Mouse (Mus musculus): ENCODE measurements around the gene Atraid.

The Atraid gene

GRCm38 (mm10) chr5:31054261-31055215, 6.4 kb downstream of the Atraid start, which contains the start of gene Cad:
Gene Cad (plus strand): TSS chr5:31054780.
- DNase-seq (ENCODE audit: low spot score in 2 of 2): peak; percentile 91 to 94

- DNase-seq (ENCODE audit: low spot score in 2 of 2): no peak
Measured at GRCm38 (mm10) chr5:31055216-31056140, 7.4 kb downstream of the Atraid start.

- DNase-seq (ENCODE audit: low spot score in 2 of 2): no peak
Measured at GRCm38 (mm10) chr5:31069810-31070209, 21.7 kb downstream of the Atraid start.

- DNase-seq (ENCODE audit: low spot score in 2 of 2): no peak
Measured at GRCm38 (mm10) chr5:31071059-31071458, 22.9 kb downstream of the Atraid start.

- no peak for DNase-seq (ENCODE audit: low spot score in 2 of 2)
Measured at GRCm38 (mm10) chr5:31071821-31072220, 23.7 kb downstream of the Atraid start.

- DNase-seq (ENCODE audit: low spot score in 2 of 2): no peak
Measured at GRCm38 (mm10) chr5:31073176-31073575, 25.1 kb downstream of the Atraid start.

- no peak for DNase-seq (ENCODE audit: low spot score in 2 of 2)
Measured at GRCm38 (mm10) chr5:31076346-31076745, 28.2 kb downstream of the Atraid start.

GRCm38 (mm10) chr5:31080059-31080794, 32.1 kb downstream of the Atraid start:
- DNase-seq (ENCODE audit: low spot score in 2 of 2): peak; percentile 64 to 79

GRCm38 (mm10) chr5:31080795-31081164, 32.7 kb downstream of the Atraid start:
- DNase-seq (ENCODE audit: low spot score in 2 of 2): no peak

- no peak for DNase-seq (ENCODE audit: low spot score in 2 of 2)
Measured at GRCm38 (mm10) chr5:31081386-31081785, 33.3 kb downstream of the Atraid start.

- DNase-seq (ENCODE audit: low spot score in 2 of 2): no peak
Measured at GRCm38 (mm10) chr5:31082355-31082754, 34.2 kb downstream of the Atraid start.

GRCm38 (mm10) chr5:31082935-31083625, 35.0 kb downstream of the Atraid start:
- DNase-seq (ENCODE audit: low spot score in 2 of 2): no peak

GRCm38 (mm10) chr5:31083949-31084348, 35.8 kb downstream of the Atraid start:
- no peak for DNase-seq (ENCODE audit: low spot score in 2 of 2)

- DNase-seq (ENCODE audit: low spot score in 2 of 2): no peak
Measured at GRCm38 (mm10) chr5:31086606-31087005, 38.5 kb downstream of the Atraid start.

GRCm38 (mm10) chr5:31087131-31087530, 39.0 kb downstream of the Atraid start:
- no peak for DNase-seq (ENCODE audit: low spot score in 2 of 2)

- peak in 1 of 2 experiments; percentile 56 for DNase-seq (ENCODE audit: low spot score in 2 of 2)
Measured at GRCm38 (mm10) chr5:31092231-31092975, 44.3 kb downstream of the Atraid start.

- peak in 1 of 2 experiments; percentile 56 for DNase-seq (ENCODE audit: low spot score in 2 of 2)
Measured at GRCm38 (mm10) chr5:31093151-31094041, 45.3 kb downstream of the Atraid start.

- DNase-seq (ENCODE audit: low spot score in 2 of 2): no peak
Measured at GRCm38 (mm10) chr5:31094100-31094798, 46.1 kb downstream of the Atraid start.
